Mouse (Mus musculus): ENCODE results near the gene Rsph3a.
"Not testable (repeated sequence)": the region's sequence is repeated elsewhere in the genome, so short reads cannot be mapped to it uniquely, and the experiment has no call there.

The Rsph3a gene

DNA sequence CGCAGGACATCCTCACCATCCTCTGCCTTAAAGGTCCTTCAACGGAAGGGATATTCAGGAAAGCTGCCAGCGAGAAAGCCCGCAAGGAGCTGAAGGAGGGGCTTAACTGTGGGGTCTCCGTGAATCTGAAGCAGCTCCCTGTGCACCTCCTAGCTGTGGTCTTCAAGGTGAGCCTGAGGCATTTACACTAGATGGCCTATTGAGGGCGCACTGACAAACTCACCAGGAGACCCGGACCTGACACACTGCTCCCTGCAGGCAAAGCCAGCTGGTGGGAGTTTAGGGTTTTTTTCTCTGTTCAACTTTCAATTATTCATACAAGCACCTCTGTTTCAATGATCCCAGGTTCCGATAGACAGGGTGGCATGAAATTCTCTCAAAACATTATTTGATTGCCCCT lies 16.1 kb upstream of the Rsph3a start:
- DNase-seq, result no peak

DNA sequence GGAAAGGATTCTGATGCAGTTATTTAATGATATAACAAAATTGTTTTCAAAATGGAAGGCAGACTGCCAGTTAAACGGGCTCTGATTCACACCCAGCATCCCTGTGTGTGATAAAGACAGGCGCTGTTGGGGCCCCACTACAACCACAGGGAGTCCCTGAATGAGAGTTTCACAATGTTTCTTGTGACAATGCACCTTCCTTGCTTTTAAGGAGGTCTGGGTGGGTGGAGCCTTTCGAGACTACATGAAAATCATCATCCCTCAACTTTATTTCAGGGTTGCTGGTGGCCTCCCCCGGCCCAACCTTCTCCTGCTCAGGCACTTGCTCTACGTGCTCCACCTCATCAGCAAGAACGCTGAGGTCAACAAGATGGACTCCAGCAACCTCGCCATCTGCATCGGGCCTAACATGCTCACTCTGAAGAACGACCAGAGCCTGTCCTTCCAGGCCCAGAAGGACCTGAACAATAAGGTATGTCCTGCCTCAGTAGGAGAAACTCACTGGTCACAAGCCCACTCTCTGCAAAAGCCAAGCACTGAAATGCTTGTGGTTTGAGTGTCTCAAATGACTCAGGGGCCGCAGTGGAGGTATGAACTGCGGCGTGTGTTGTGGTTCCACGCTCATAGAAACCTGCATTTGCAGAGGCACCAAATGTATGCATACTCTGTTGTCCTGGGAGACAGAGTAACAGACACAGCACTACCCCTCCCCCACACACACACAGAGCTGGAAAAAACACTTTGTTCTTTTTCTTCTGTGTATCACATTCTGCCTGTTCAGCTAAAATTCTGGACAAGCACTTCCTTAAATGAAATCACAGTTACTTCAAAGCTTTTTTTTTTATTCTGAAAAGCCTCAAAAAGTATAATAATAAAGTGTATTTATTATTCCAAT lies 14.1 kb upstream of the Rsph3a start:
- DNase-seq, result no peak

DNA sequence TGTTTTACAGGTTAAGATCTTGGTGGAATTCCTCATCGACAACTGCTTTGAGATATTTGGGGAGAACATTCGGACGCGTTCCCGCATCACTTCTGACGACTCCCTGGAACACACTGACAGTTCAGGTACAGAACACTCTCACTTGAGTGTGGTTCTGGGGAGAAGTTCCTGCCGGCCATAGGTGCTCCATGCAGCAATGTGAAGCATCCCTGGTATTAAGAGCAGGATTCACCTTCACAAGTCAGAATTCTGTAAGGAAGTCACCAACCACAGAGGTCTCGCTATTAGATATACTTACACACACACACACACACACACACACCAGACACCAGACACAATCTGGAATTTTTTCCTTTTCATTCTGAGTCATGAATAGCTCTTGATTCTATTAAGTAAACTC lies 13.3 kb upstream of the Rsph3a start:
- DNase-seq, result not testable (repeated sequence)

DNA sequence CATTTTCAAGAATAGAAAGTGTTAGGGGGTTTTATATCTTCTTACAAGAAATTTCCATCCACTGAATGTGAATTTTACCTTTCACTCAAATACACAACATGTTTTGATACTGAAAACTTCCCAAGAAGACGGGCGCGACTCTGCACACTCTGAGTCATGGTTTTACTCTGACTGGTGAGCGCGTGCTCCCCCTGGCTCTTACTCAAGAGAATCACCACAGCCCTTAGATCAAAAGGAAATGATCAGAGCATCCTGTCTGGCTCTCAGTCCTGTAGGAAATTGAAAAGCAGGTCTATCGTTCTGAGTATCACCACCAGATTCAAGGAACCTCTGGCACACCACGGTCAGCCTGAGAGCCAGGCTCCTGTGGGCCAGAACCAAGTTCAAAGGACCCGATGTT lies 5.8 kb upstream of the Rsph3a start:
- peak; percentile 45 for DNase-seq

DNA sequence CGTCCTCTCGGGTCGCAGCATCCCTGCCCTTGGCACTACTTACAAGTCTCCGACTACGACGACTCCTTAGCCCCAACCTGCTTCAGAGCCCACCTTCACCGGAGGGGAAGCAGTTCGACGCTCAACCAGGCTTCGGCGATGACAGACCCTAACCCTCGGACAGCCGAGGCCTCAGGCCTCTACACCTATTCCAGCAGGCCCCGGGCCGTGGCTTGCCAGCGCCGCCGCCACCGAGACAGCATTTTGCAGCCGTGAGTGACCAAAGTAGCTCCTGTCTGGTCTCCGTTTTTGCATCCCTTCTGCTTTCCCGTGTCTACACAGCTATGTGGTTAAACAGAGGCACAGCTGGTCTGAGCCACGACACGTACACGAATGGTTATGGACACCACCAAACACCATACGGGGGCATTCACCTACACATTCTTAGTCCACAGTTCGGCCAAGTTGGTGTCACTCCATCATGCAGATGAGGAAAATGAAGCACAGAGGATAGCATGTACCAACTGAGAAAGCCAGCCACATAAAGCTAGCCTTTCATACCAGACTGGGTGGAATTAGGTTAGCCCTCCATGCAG lies 726 bp downstream of the Rsph3a start:
- DNase-seq, result not testable (repeated sequence)

DNA sequence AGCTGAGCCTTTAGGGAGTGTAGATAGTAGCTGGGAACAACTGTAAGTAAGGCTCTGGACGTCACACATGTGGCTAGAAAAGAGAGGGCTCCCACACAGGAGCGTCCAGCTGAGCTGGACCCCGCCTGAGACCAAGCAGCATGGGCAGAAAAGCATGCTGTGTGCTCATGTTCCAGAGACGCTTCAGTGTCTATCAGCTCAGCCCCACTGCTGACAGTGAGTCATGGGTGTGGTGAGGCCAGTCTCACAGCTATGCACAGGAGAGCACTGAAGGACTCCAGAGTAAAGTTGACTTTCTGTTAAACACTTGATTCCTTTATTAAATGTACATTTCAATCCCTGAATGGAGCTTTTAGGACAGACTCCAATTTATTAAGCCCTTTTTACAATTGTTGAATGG lies 5.9 kb downstream of the Rsph3a start:
- DNase-seq, result not testable (repeated sequence)

DNA sequence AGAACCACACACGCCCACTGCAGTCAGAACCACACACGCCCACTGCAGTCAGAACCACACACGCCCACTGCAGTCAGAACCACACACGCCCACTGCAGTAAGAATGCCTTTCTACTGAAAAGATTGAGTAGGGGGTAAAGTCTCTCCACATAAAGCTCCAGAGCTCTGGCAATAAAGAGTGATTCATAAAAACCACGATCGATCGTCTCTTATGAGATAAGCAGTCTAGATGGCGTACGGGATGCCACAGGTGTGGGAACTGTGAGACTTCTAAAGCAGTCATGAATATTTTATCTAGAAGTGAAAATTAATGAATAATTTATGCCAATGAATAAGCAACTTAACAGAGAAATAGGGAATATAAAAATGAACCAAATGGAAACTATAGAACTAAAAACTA lies 11.8 kb downstream of the Rsph3a start:
- not testable (repeated sequence) for DNase-seq

DNA sequence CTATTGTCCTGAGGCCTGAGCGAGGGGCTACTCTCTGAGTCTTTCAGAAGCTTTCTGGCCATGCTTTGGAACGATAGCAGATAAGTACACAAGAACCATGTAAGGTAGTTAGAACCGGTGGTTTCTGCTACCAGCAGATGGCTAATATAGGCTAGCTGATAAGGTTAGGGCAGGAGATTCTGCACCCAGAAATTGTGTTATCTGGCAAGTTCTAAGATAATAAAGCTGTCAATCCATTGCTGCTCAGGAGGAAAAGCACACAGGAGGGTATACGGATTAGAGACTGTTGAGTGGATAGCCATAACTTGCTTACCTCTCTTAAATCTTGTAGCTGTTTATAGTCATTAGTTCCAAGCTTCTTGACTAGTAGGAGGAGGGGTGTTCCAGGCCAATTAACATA lies 17.9 kb downstream of the Rsph3a start:
- DNase-seq, result not testable (repeated sequence)

DNA sequence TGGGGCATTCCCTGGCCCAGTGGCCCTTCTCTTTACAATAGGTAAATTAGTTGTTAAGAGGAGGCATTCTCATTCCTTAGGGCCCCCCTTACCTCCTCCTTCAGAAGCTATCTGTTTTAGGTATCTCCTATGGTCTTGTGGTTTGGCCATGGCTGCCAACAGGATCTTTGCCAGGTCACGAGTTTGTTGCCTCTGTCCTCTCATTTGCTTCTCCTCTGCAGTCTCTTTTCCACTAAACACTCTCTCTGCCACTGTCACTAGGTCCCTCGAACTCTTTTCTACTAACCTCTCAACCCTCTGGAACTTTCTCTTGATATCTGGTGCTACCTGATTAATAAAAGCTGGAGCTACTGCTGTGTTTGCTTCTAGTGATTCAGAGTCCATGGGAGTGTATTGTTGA lies 19.0 kb downstream of the Rsph3a start:
- DNase-seq, result not testable (repeated sequence)

DNA sequence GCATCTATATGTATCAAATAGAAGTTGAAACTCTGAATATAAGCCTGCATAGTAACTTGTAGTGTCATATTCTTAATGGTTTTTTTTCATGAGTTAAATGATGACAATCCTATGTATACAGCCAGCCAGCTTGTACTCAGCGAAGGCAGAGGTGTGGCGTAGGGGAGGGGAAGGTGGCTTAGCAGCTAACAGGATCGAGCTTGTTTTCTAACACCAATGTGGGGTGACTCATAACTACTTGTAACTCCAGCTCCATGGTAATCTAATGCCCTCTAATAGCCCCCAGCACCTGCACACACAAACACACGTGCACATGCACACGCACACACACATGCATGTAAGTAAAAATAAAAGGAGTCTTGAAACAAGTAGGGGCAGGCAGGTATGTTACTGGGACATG lies 23.1 kb downstream of the Rsph3a start:
- not testable (repeated sequence) for DNase-seq

DNA sequence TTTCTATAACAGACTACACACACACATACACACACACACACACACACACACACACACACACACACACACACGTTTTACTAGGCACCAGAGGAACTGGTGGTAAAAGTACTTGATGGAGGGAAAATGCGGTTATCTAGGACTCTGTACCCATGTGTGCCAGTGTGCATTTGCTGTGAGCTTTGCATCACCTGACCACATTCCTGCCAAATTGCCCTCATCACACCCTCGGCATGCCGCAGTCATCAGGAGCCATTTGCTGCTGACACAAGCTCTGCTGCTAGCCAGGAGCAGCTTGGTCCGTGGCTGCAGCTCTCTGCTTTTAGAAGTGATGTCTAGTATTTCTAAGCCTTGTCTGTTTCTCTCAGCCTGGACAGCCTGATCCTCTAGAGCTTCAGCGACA lies 24.4 kb downstream of the Rsph3a start:
- not testable (repeated sequence) for DNase-seq

DNA sequence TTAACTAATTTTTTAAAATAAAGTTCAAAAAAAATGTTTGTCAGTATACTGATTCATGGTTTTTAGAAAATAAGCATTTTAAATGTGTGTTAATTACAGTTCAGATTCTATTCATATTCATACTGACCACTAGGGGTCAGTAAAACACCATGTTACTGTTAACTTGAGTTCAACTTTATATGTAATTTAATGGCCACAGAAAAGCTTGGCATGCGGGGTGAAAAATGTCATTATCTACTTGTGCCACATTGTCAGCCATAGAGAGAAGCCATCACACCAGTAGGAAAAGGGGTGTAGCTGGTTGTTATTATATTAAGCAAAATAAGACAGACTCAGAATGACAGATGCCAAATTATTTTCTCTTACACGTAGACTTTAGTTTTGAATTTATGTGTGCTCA lies 38.1 kb downstream of the Rsph3a start:
- DNase-seq, result not testable (repeated sequence)

DNA sequence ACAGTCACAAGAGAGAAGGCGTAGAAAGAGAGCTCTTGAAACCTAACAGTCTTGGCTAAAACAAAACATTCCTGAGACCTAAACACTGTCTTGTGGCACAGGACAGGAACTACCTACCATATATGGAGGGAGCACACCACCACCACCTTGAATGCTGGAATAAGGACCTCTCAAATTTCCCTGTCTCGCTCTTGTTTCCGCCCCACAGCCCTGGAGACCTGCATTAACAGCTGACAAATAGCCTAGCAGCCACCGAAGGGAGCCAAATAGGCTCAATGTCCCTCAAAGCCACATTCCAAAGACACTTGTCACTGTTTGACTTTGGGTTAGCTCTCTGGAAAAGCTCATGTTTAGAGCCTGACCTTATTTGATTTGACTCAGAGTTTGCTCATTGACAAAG lies 40.2 kb downstream of the Rsph3a start:
- DNase-seq, result not testable (repeated sequence)

DNA sequence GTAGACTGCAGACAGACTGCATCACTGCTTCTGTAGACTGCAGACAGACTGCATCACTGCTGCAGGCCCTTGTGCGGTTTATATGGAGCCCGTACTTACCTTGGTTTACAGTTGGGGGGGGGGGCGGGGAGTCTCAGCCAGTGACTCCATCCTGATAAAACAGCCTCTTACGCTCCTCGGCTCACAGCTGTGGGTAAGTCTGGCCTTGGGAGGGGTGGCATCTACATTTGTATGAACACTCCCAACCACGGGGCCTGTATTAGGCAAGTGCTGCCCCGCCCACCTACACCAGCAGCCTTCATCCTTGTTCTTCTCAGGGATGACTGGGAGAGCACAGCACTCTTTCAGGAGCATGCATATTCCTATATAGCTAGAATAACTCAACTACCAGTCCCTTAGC lies 41.6 kb downstream of the Rsph3a start:
- DNase-seq, result not testable (repeated sequence)

DNA sequence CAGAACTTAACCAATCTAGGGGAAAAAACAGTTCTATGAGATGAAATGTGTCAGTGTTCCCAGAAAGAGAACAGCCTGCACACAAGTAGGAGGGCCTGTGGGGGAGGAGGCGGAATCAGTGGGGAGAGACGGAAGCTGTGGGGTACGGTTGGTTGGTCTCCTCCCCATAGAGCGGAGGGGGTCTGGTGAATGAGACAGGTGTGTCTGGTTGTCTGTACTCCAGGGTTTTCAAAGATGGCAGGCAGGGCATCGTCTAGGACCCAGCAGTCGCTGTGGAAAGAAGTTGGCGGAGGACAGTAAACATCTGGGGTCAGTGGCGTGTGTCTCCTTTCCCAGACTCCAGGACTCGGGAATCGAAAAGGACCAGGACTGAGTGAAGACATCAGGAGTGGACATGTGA lies 57.8 kb downstream of the Rsph3a start:
- DNase-seq, result not testable (repeated sequence)

DNA sequence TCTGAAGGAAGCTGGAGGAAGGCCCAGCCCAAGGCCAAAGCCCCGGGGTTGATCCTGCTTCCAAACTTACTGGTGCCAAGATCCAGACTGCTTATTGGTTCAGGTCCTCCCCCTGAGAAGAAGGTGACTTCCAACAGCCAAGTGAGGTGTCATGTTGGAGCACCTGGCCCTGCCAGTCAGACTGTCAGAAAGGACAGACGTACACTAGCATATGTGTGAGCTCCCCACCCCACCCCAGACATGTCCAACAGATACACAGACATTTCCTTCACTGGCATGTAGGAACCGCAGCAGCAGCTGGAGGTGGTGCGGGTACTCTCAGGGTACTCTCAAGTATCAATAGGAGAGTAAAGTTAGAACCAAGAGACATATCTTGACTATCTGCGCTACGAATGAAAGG lies 61.4 kb downstream of the Rsph3a start:
- not testable (repeated sequence) for DNase-seq

DNA sequence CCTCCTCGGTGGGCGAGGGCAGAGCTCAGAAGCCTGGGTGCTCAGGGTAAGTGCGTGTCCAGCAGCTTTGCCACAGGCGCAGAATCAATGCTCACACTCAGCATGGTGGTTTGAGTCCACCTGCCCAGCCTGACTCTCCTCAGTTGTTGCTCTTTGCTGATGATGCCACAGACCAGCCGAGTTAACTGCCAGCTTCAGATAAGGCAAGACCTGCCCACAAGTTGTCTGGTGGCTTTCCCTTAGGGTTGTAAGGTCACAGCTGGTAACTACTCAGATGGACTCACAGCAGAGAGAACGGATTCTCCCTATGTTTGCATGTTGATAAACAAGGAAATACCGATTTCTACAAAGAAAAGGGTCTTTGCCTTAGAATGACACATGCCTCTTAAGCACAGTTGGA lies 64.2 kb downstream of the Rsph3a start:
- not testable (repeated sequence) for DNase-seq

DNA sequence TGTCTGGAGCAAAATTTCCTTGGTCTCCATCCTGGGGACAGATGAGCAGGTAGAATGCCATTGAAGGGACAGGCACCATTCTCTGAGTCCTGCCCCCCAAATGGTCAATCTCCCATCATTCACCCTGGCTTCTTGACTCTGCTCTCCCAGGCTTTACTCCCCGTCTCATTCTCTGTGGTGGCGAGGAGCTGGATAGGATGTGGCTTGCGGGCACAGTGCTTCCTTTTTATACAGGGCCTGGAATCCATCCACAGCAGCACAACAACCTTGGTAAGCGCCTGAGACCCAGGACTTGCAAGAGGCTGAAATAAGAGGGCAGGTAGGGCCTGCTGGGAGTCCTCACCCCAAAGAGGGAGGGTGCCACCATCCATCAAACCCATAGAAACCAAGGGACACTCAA lies 68.6 kb downstream of the Rsph3a start:
- DNase-seq, result not testable (repeated sequence)

DNA sequence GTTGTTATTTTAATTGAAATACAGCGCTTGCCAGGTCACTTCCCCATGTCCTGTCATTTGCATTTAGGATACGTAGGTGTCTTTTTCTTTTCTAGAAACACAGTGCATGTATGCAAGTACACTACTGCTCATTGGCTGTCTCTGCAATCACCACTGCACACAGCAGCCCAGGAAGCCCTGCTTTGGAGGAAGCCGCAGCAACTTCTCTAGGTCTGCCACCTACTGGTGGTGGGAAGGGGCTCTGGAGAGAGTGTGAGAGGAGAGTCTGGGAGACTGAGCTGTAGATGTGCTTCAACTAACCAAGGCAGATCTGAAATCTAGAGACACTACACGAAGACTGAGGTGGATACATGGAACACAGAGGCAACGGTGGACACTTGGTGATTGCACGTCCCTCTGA lies 77.3 kb downstream of the Rsph3a start:
- not testable (repeated sequence) for DNase-seq

DNA sequence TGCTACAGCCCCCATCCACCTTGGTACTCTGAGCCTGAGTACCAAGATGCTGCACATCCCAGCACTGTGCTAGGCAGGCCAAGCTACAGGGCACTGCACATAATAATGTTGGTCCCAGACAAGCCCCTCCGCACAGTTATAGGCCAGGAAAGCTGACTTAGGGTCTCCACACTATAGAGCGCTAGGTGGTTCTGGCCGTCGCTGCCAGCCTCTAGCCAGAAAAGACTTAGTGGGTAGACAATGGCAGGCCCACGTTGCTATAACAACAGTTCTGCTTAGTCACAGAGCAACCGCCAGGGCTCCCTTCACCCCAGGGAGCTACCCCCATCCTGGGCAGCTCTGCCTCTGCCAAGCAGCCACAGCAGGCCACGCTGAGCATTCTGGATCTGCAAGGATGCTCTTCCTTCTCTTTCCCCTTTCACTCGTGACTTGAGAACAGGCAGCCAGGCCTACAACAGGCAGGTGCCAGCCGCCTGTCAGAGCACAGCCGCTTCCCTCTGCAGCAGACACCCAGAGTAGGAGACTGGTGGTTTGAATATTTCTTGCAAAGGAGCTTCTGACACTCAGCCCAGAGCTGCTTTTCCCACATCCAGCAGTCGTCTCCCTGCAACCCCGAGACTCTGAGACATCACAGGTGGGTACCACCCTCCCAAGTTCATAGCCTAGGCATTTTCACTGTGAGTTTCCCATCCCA lies 82.2 kb downstream of the Rsph3a start:
- not testable (repeated sequence) for DNase-seq
